ENCODE assay signal across 17 mouse cellular contexts in the genomic region with DNA sequence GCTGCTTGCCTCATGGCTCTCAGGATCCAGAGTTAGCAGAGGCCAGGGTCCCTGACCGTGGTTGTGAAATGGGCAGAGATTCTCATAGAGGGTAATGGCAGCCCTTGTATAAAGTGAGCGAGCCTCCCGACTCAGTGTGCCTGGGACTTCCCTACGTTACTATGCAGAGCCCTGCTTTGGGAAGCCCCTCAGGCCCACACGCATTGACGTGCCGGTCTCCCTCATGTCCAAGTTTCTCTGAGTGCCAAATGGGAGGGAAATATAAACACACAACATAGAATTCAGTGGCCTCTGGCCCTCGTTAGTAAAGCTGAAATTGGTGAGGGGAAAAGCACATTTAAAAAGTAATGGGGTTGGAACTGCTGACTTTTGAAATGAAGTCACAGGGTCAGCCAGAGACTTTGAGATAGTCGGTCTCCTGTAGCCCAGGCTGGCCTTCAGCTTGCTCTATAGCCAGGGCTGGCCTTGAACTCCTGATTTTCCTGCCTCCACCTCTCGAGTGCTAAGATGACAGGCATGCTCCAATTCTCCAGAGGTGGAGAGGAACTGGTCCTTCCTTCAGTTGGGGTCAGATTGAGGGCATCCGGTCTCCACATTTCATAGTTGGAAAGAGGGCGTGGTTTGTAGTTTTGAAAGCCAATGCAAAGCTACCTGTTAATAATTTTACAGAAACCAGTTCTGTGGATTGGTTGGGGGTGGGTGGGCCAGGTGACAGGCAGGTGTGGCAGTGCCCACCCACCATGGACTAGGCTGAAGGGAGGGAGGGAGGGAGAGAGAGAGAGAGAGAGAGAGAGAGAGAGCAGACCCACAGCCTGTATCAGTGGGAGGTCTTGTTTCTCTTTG.
DNase-seq lines count a peak whose midpoint lies in the region; ATAC-seq and TF ChIP-seq lines count a peak whose summit lies in the region.
"Had no signal": no experiment of that assay in that cellular context is flagged by ENCODE, and none has a peak within 500 bp of the region (broad histone marks: within the 10 kb centered on the region; RNA-seq: fewer than 3 reads in every experiment).

No protein-coding gene starts in this region.

- H3K4me2 ChIP-seq in hindbrain, embryonic 13.5 days: no peak overlapping the region
- no peak overlapping the region for H3K4me2 ChIP-seq in hindbrain, embryonic 11.5 days (replicated peaks; ENCODE audit: low read depth, low read length)
- no peak overlapping the region for H3K4me2 ChIP-seq in lung, embryonic 14.5 days
- H3K4me2 ChIP-seq in lung, postnatal 0 days (replicated peaks; ENCODE audit: low read depth, low read length): no peak overlapping the region
- H3K4me2 ChIP-seq in limb, embryonic 15.5 days: no peak overlapping the region
- no peak overlapping the region for H3K4me2 ChIP-seq in stomach, postnatal 0 days (replicated peaks; ENCODE audit: low read depth)
- H3K4me2 ChIP-seq: embryonic facial prominence, embryonic 12.5 days; heart, embryonic 11.5 days; midbrain, embryonic 13.5 days had no signal

- H3K27ac ChIP-seq in hindbrain, embryonic 13.5 days: peak overlapping the region; percentile 3; the same call in 1 of the 2 replicates
- H3K27ac ChIP-seq in hindbrain, embryonic 11.5 days (ENCODE audit: low read depth, low read length): no peak overlapping the region
- H3K27ac ChIP-seq in lung, embryonic 14.5 days (ENCODE audit: low read depth): peak overlapping the region; percentile 51; the same call in 1 of the 2 replicates
- no peak overlapping the region for H3K27ac ChIP-seq in lung, postnatal 0 days (ENCODE audit: low read length)
- peak overlapping the region; percentile 2; the same call in 1 of the 2 replicates for H3K27ac ChIP-seq in limb, embryonic 15.5 days
- peak overlapping the region; percentile 40; the same call in 1 of the 2 replicates for H3K27ac ChIP-seq in stomach, postnatal 0 days (replicated peaks)
- H3K27ac ChIP-seq: embryonic facial prominence, embryonic 12.5 days; midbrain, embryonic 13.5 days had no signal

- no peaks in the 10 kb centered on the region for H3K27me3 ChIP-seq in hindbrain, embryonic 13.5 days
- H3K27me3 ChIP-seq in hindbrain, embryonic 11.5 days (ENCODE audit: control insufficient read depth, insufficient read depth, low read length): no peaks in the 10 kb centered on the region
- no peaks in the 10 kb centered on the region for H3K27me3 ChIP-seq in lung, embryonic 14.5 days (ENCODE audit: insufficient read depth, low read length)
- H3K27me3 ChIP-seq in lung, postnatal 0 days (replicated peaks; ENCODE audit: insufficient read depth, low read length): no peaks in the 10 kb centered on the region
- H3K27me3 ChIP-seq in limb, embryonic 15.5 days: no peaks in the 10 kb centered on the region
- no peaks in the 10 kb centered on the region for H3K27me3 ChIP-seq in stomach, postnatal 0 days (ENCODE audit: control insufficient read depth, insufficient read depth, low read length)
- H3K27me3 ChIP-seq: embryonic facial prominence, embryonic 12.5 days; midbrain, embryonic 13.5 days had no signal

- H3K9ac ChIP-seq in hindbrain, embryonic 13.5 days: no peak overlapping the region
- no peak overlapping the region for H3K9ac ChIP-seq in hindbrain, embryonic 11.5 days (ENCODE audit: low read depth, low read length)
- no peak overlapping the region for H3K9ac ChIP-seq in lung, embryonic 14.5 days
- no peak overlapping the region for H3K9ac ChIP-seq in lung, postnatal 0 days (replicated peaks; ENCODE audit: low read depth)
- H3K9ac ChIP-seq in limb, embryonic 15.5 days: no peak overlapping the region
- H3K9ac ChIP-seq in stomach, postnatal 0 days (ENCODE audit: low read length): no peak overlapping the region
- H3K9ac ChIP-seq: embryonic facial prominence, embryonic 12.5 days; midbrain, embryonic 13.5 days had no signal

- H3K4me1 ChIP-seq in hindbrain, embryonic 13.5 days (replicated peaks): peaks cover 50% of the 10 kb centered on the region
- no peaks in the 10 kb centered on the region for H3K4me1 ChIP-seq in hindbrain, embryonic 11.5 days (replicated peaks; ENCODE audit: control insufficient read depth, insufficient read depth, low read length)
- H3K4me1 ChIP-seq in lung, embryonic 14.5 days (ENCODE audit: insufficient read depth): peaks cover 16% of the 10 kb centered on the region
- peaks cover 33% of the 10 kb centered on the region for H3K4me1 ChIP-seq in lung, postnatal 0 days (ENCODE audit: insufficient read depth, low read depth, low read length)
- peaks cover 35% of the 10 kb centered on the region for H3K4me1 ChIP-seq in limb, embryonic 15.5 days
- H3K4me1 ChIP-seq in stomach, postnatal 0 days (replicated peaks; ENCODE audit: control insufficient read depth, insufficient read depth): peaks cover 3% of the 10 kb centered on the region

- no peak for DNase-seq in hindbrain, embryonic 11.5 days (ENCODE audit: low spot score)
- peak; percentile 73 for DNase-seq in lung, embryonic 14.5 days
- no peak for DNase-seq in lung, postnatal 0 days (ENCODE audit: low spot score)
- DNase-seq in stomach, postnatal 0 days (ENCODE audit: low spot score): no peak
- DNase-seq: adrenal gland, adult 8-10 months; cerebellum, adult 11-12 months; gastrocnemius, postnatal 10 days; lung, postnatal 36 days; thymus, adult 18-20 months had no signal

- no peaks in the 10 kb centered on the region for H3K9me3 ChIP-seq in hindbrain, embryonic 13.5 days
- H3K9me3 ChIP-seq in hindbrain, embryonic 11.5 days (ENCODE audit: control insufficient read depth, low read length): no peaks in the 10 kb centered on the region
- no peaks in the 10 kb centered on the region for H3K9me3 ChIP-seq in lung, embryonic 14.5 days (ENCODE audit: low read depth, low read length)
- no peaks in the 10 kb centered on the region for H3K9me3 ChIP-seq in lung, postnatal 0 days (ENCODE audit: low read length)
- no peaks in the 10 kb centered on the region for H3K9me3 ChIP-seq in limb, embryonic 15.5 days
- no peaks in the 10 kb centered on the region for H3K9me3 ChIP-seq in stomach, postnatal 0 days (ENCODE audit: control insufficient read depth, low read length)
- H3K9me3 ChIP-seq: embryonic facial prominence, embryonic 12.5 days; G1E; midbrain, embryonic 13.5 days had no signal

- no peak for ATAC-seq in hindbrain, embryonic 13.5 days (ENCODE audit: low FRiP score)
- ATAC-seq in hindbrain, embryonic 11.5 days (ENCODE audit: low FRiP score): no peak
- peak; percentile 47 for ATAC-seq in lung, embryonic 14.5 days (ENCODE audit: insufficient read depth)
- no peak for ATAC-seq in lung, postnatal 0 days
- ATAC-seq in limb, embryonic 15.5 days (ENCODE audit: insufficient number of reproducible peaks, low FRiP score, low TSS enrichment, low read depth): no peak
- no peak for ATAC-seq in stomach, postnatal 0 days (ENCODE audit: low FRiP score, low TSS enrichment)
- no peak for ATAC-seq in megakaryocyte-erythroid progenitor cell, adult 5-6 weeks (replicated peaks; ENCODE audit: low FRiP score, low TSS enrichment, poor library complexity, severe bottlenecking)
- ATAC-seq: hindbrain, embryonic 16.5 days; midbrain, embryonic 13.5 days had no signal

- H3K4me3 ChIP-seq in hindbrain, embryonic 13.5 days: no peak overlapping the region
- H3K4me3 ChIP-seq in hindbrain, embryonic 11.5 days (ENCODE audit: low read depth, low read length): no peak overlapping the region
- H3K4me3 ChIP-seq in lung, embryonic 14.5 days (ENCODE audit: low read depth, low read length): no peak overlapping the region
- no peak overlapping the region for H3K4me3 ChIP-seq in lung, postnatal 0 days (ENCODE audit: low read depth, low read length)
- no peak overlapping the region for H3K4me3 ChIP-seq in limb, embryonic 15.5 days
- no peak overlapping the region for H3K4me3 ChIP-seq in stomach, postnatal 0 days (ENCODE audit: low read depth, low read length)
- H3K4me3 ChIP-seq: embryonic facial prominence, embryonic 12.5 days; midbrain, embryonic 13.5 days had no signal

- no peak for TF ChIP-seq EP300 in lung, postnatal 0 days (IDR thresholded peaks at IDR 0.05)
- no peak for TF ChIP-seq EP300 in stomach, postnatal 0 days (optimal IDR thresholded peaks at IDR 0.05)

- 83% methylated on average over 12 of the region's 12 CpGs for WGBS in hindbrain, embryonic 13.5 days
- WGBS in hindbrain, embryonic 11.5 days: 88% methylated on average over 12 of the region's 12 CpGs
- 49% methylated on average over 12 of the region's 12 CpGs for WGBS in lung, embryonic 14.5 days
- WGBS in lung, postnatal 0 days: 44% methylated on average over 12 of the region's 12 CpGs
- WGBS in limb, embryonic 15.5 days: 52% methylated on average over 12 of the region's 12 CpGs
- 43% methylated on average over 12 of the region's 12 CpGs for WGBS in stomach, postnatal 0 days

- no peaks in the 10 kb centered on the region for H3K36me3 ChIP-seq in hindbrain, embryonic 13.5 days
- no peaks in the 10 kb centered on the region for H3K36me3 ChIP-seq in hindbrain, embryonic 11.5 days (ENCODE audit: control insufficient read depth, insufficient read depth, low read length)
- H3K36me3 ChIP-seq in lung, embryonic 14.5 days (ENCODE audit: insufficient read depth): no peaks in the 10 kb centered on the region
- H3K36me3 ChIP-seq in lung, postnatal 0 days (ENCODE audit: insufficient read depth, low read length): no peaks in the 10 kb centered on the region
- H3K36me3 ChIP-seq in limb, embryonic 15.5 days: no peaks in the 10 kb centered on the region
- no peaks in the 10 kb centered on the region for H3K36me3 ChIP-seq in stomach, postnatal 0 days (ENCODE audit: control insufficient read depth, insufficient read depth, low read length)
- H3K36me3 ChIP-seq: embryonic facial prominence, embryonic 12.5 days; midbrain, embryonic 13.5 days had no signal

- no peak for TF ChIP-seq CTCF in lung, embryonic 14.5 days (IDR thresholded peaks at IDR 0.05; ENCODE audit: low read depth)
- no peak for TF ChIP-seq CTCF in lung, postnatal 0 days (IDR thresholded peaks at IDR 0.05)
- no peak for TF ChIP-seq CTCF in stomach, postnatal 0 days (IDR thresholded peaks at IDR 0.05; ENCODE audit: low read depth)

Comparison
In these comparisons a context has a peak if more than half of its experiments do, and no peak if none do; other contexts are left out.
1. H3K27ac ChIP-seq: peak in hindbrain, embryonic 13.5 days (single experiment), lung, embryonic 14.5 days (single experiment), limb, embryonic 15.5 days (single experiment) and stomach, postnatal 0 days (single experiment); none in hindbrain, embryonic 11.5 days (single experiment) and lung, postnatal 0 days (single experiment).